Mouse (Mus musculus): ENCODE measurements around the gene Togaram2. TPM values are rescaled to one million over a fixed set of nuclear protein-coding genes. Genes with fewer than 3 reads are reported as not detected.
"Not testable (repeated sequence)": the region's sequence is repeated elsewhere in the genome, so short reads cannot be mapped to it uniquely, and the experiment has no call there.

Togaram2 gene
- polyA plus RNA-seq, 1 experiment from 2014 or later = 0.89 TPM

DNA sequence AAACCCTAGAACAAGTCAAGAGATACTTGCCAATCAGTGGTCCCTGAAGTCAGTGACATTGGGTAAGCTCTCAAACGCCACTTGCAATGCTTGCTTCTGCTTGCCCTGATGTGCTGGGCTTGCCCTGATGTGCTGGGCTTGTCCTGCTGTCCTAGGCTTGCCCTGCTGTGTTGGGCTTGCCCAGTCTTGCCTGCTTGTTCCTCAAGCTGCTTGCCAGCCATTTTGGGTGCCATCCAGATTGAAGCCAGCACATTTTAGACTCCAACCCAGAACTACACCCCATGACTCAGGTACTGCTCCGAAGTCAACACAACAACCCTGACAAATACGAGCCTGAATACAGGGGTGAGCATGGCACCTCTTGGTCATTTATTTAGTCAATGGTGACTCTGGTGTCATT, 69.1 kb downstream of the Togaram2 start:
- Histone ChIP-seq H3K4me1 (ENCODE audit: control insufficient read depth, insufficient read depth, low read depth, low read length) (no peaks in the 10 kb centered on the region; the same call in 1 of the 2 replicates), H3K4me2 (ENCODE audit: low read length) (no peak overlapping the region), H3K9ac (ENCODE audit: low read depth, low read length) (no peak overlapping the region), H3K36me3 (ENCODE audit: control insufficient read depth, insufficient read depth, low read length) (no peaks in the 10 kb centered on the region), H3K27ac (ENCODE audit: low read depth, low read length) (no peak overlapping the region), H3K27me3 (replicated peaks; ENCODE audit: control insufficient read depth, insufficient read depth, low read length) (no peaks in the 10 kb centered on the region), H3K4me3 (ENCODE audit: low read length) (no peak overlapping the region), H3K9me3 (ENCODE audit: control insufficient read depth, low read length) (no peaks in the 10 kb centered on the region)
- WGBS = 93% methylated on average over 3 of the region's 3 CpGs
- ATAC-seq = no peak

GRCm38 (mm10) chr17:71742935-71743334, 69.9 kb downstream of the Togaram2 start:
- WGBS = 23% methylated on average over 5 of the region's 5 CpGs
- H3K4me1 ChIP-seq (ENCODE audit: control insufficient read depth, insufficient read depth, low read depth, low read length) = no peaks in the 10 kb centered on the region; the same call in 1 of the 2 replicates
- H3K27me3 ChIP-seq (replicated peaks; ENCODE audit: control insufficient read depth, insufficient read depth, low read length) = no peaks in the 10 kb centered on the region
- H3K4me2 ChIP-seq (ENCODE audit: low read length) = no peak overlapping the region
- H3K9ac ChIP-seq (ENCODE audit: low read depth, low read length) = no peak overlapping the region
- no peak overlapping the region for H3K4me3 ChIP-seq (ENCODE audit: low read length)
- ATAC-seq = no peak
- H3K27ac ChIP-seq (ENCODE audit: low read depth, low read length) = no peak overlapping the region
- no peaks in the 10 kb centered on the region for H3K36me3 ChIP-seq (ENCODE audit: control insufficient read depth, insufficient read depth, low read length)
- H3K9me3 ChIP-seq (ENCODE audit: control insufficient read depth, low read length) = no peaks in the 10 kb centered on the region

- no peak overlapping the region for H3K9ac ChIP-seq (ENCODE audit: low read depth, low read length)
- no peak overlapping the region for H3K4me3 ChIP-seq (ENCODE audit: low read length)
- no peaks in the 10 kb centered on the region for H3K9me3 ChIP-seq (ENCODE audit: control insufficient read depth, low read length)
- H3K36me3 ChIP-seq (ENCODE audit: control insufficient read depth, insufficient read depth, low read length) = no peaks in the 10 kb centered on the region
- peak; percentile 63; the same call in 1 of the 2 replicates for ATAC-seq
- H3K27me3 ChIP-seq (replicated peaks; ENCODE audit: control insufficient read depth, insufficient read depth, low read length) = no peaks in the 10 kb centered on the region
- no peak overlapping the region for H3K27ac ChIP-seq (ENCODE audit: low read depth, low read length)
- no peak overlapping the region for H3K4me2 ChIP-seq (ENCODE audit: low read length)
- H3K4me1 ChIP-seq (ENCODE audit: control insufficient read depth, insufficient read depth, low read depth, low read length) = no peaks in the 10 kb centered on the region; the same call in 1 of the 2 replicates
- WGBS = 61% methylated on average over 9 of the region's 9 CpGs
Measured at GRCm38 (mm10) chr17:71746114-71746513, 73.1 kb downstream of the Togaram2 start.

GRCm38 (mm10) chr17:71747561-71747960, 74.5 kb downstream of the Togaram2 start:
- no peak overlapping the region for H3K4me2 ChIP-seq (ENCODE audit: low read length)
- WGBS = 55% methylated on average over 8 of the region's 8 CpGs
- H3K9me3 ChIP-seq (ENCODE audit: control insufficient read depth, low read length) = no peaks in the 10 kb centered on the region
- H3K36me3 ChIP-seq (ENCODE audit: control insufficient read depth, insufficient read depth, low read length) = no peaks in the 10 kb centered on the region
- no peak overlapping the region for H3K4me3 ChIP-seq (ENCODE audit: low read length)
- H3K4me1 ChIP-seq (ENCODE audit: control insufficient read depth, insufficient read depth, low read depth, low read length) = no peaks in the 10 kb centered on the region; the same call in 1 of the 2 replicates
- H3K9ac ChIP-seq (ENCODE audit: low read depth, low read length) = no peak overlapping the region
- no peak overlapping the region for H3K27ac ChIP-seq (ENCODE audit: low read depth, low read length)
- no peak for ATAC-seq
- H3K27me3 ChIP-seq (replicated peaks; ENCODE audit: control insufficient read depth, insufficient read depth, low read length) = no peaks in the 10 kb centered on the region

- no peak for ATAC-seq
- WGBS = 82% methylated on average over 9 of the region's 9 CpGs
- H3K9me3 ChIP-seq (ENCODE audit: control insufficient read depth, low read length) = no peaks in the 10 kb centered on the region
Measured at GRCm38 (mm10) chr17:71749616-71750168, 76.6 kb downstream of the Togaram2 start.

GRCm38 (mm10) chr17:71752831-71753230, 79.8 kb downstream of the Togaram2 start, which contains the start of gene Pcare:
Pcare (minus strand) TSS chr17:71752894.
- ATAC-seq = no peak
- Histone ChIP-seq H3K27ac (ENCODE audit: low read depth, low read length) (no peak within 1 kb of the TSS), H3K9ac (ENCODE audit: low read depth, low read length) (no peak within 1 kb of the TSS), H3K9me3 (ENCODE audit: control insufficient read depth, low read length) (no peaks in the 10 kb centered on the region), H3K36me3 (ENCODE audit: control insufficient read depth, insufficient read depth, low read length) (no peaks in the 10 kb centered on the region), H3K4me1 (ENCODE audit: control insufficient read depth, insufficient read depth, low read depth, low read length) (no peaks in the 10 kb centered on the region; the same call in 1 of the 2 replicates), H3K27me3 (replicated peaks; ENCODE audit: control insufficient read depth, insufficient read depth, low read length) (no peaks in the 10 kb centered on the region), H3K4me3 (ENCODE audit: low read length) (no peak within 1 kb of the TSS), H3K4me2 (ENCODE audit: low read length) (no peak within 1 kb of the TSS)
- 63% methylated on average over 10 of the region's 10 CpGs for WGBS

More at GRCm38 (mm10) chr17:71749616-71750168, 76.6 kb downstream of the Togaram2 start:
- Histone ChIP-seq H3K9ac (ENCODE audit: low read depth, low read length) (no peak overlapping the region), H3K4me1 (ENCODE audit: control insufficient read depth, insufficient read depth, low read depth, low read length) (no peaks in the 10 kb centered on the region; the same call in 1 of the 2 replicates), H3K4me2 (ENCODE audit: low read length) (no peak overlapping the region), H3K27me3 (replicated peaks; ENCODE audit: control insufficient read depth, insufficient read depth, low read length) (no peaks in the 10 kb centered on the region), H3K27ac (ENCODE audit: low read depth, low read length) (no peak overlapping the region), H3K36me3 (ENCODE audit: control insufficient read depth, insufficient read depth, low read length) (no peaks in the 10 kb centered on the region), H3K4me3 (ENCODE audit: low read length) (no peak overlapping the region)

GRCm38 (mm10) chr17:71760536-71760935, 87.5 kb downstream of the Togaram2 start:
- ATAC-seq = no peak

GRCm38 (mm10) chr17:71768173-71768572, 95.1 kb downstream of the Togaram2 start, which contains the start of gene Clip4:
Clip4 (plus strand) TSS chr17:71768473.
- H3K4me3 ChIP-seq (ENCODE audit: low read length); H3K4me2 ChIP-seq (ENCODE audit: low read length); H3K9me3 ChIP-seq (ENCODE audit: control insufficient read depth, low read length); H3K27me3 ChIP-seq (replicated peaks; ENCODE audit: control insufficient read depth, insufficient read depth, low read length); H3K9ac ChIP-seq (ENCODE audit: low read depth, low read length); ATAC-seq; H3K27ac ChIP-seq (ENCODE audit: low read depth, low read length); H3K4me1 ChIP-seq (ENCODE audit: control insufficient read depth, insufficient read depth, low read depth, low read length); H3K36me3 ChIP-seq (ENCODE audit: control insufficient read depth, insufficient read depth, low read length): not testable (repeated sequence)
- WGBS = 82% methylated on average over 1 of the region's 1 CpGs

More at GRCm38 (mm10) chr17:71760536-71760935, 87.5 kb downstream of the Togaram2 start:
- 64% methylated on average over 7 of the region's 7 CpGs for WGBS
- Histone ChIP-seq H3K4me2 (ENCODE audit: low read length) (no peak overlapping the region), H3K27me3 (replicated peaks; ENCODE audit: control insufficient read depth, insufficient read depth, low read length) (no peaks in the 10 kb centered on the region), H3K4me3 (ENCODE audit: low read length) (no peak overlapping the region), H3K9me3 (ENCODE audit: control insufficient read depth, low read length) (no peaks in the 10 kb centered on the region), H3K36me3 (ENCODE audit: control insufficient read depth, insufficient read depth, low read length) (no peaks in the 10 kb centered on the region), H3K27ac (ENCODE audit: low read depth, low read length) (no peak overlapping the region), H3K4me1 (ENCODE audit: control insufficient read depth, insufficient read depth, low read depth, low read length) (no peaks in the 10 kb centered on the region), H3K9ac (ENCODE audit: low read depth, low read length) (no peak overlapping the region)

GRCm38 (mm10) chr17:71769564-71769963, 96.5 kb downstream of the Togaram2 start:
- H3K27ac ChIP-seq (ENCODE audit: low read depth, low read length) = no peak overlapping the region
- ATAC-seq = peak; percentile 68; the same call in 1 of the 2 replicates
- WGBS = 7% methylated on average over 6 of the region's 6 CpGs
- H3K36me3 ChIP-seq (ENCODE audit: control insufficient read depth, insufficient read depth, low read length) = no peaks in the 10 kb centered on the region
- peak overlapping the region; percentile 20; the same call in 1 of the 2 replicates for H3K4me2 ChIP-seq (ENCODE audit: low read length)
- H3K9me3 ChIP-seq (ENCODE audit: control insufficient read depth, low read length) = no peaks in the 10 kb centered on the region
- no peak overlapping the region for H3K4me3 ChIP-seq (ENCODE audit: low read length)
- no peaks in the 10 kb centered on the region for H3K27me3 ChIP-seq (replicated peaks; ENCODE audit: control insufficient read depth, insufficient read depth, low read length)
- H3K4me1 ChIP-seq (ENCODE audit: control insufficient read depth, insufficient read depth, low read depth, low read length) = no peaks in the 10 kb centered on the region; the same call in 1 of the 2 replicates
- H3K9ac ChIP-seq (ENCODE audit: low read depth, low read length) = no peak overlapping the region
